Mouse (Mus musculus) MEL (cell line): ENCODE measurements at regions not wholly inside any gene's neighbourhood (a gene's known extent, or its start where the extent isn't known, plus 50 kb on each side); places are given as distances from the start of the nearest gene placed in this dataset.

Experiments
- DNase-seq: peaks from one replicate; pipeline ENCODE4 v3.0.0; 2011; ENCODE audit warnings: low read depth, low spot score
- H3K27ac ChIP-seq: 2 replicates; pipeline ENCODE4 v1.5.1; 2012; ENCODE audit warnings: low read depth, mild to moderate bottlenecking, control low read depth, low read length, moderate library complexity; ENCODE audit not compliant: control insufficient read depth
- H3K27me3 ChIP-seq, 2 experiments: fragments of 150-350 bp in 1 of 2; sonication (generic) in 1 of 2; 2 replicates each; pipeline ENCODE4 v1.6.1; 2012; ENCODE audit warnings: low read length in 2 of 2, mild to moderate bottlenecking in 2 of 2, improper control_type of control experiment in 1 of 2, moderate library complexity in 1 of 2; ENCODE audit not compliant: insufficient read depth in 2 of 2, control insufficient read depth in 1 of 2
- H3K36me3 ChIP-seq, 2 experiments: 2 replicates each; pipeline ENCODE4 v1.6.1; 2012 to 2014; ENCODE audit warnings: low read length in 2 of 2, improper control_type of control experiment in 1 of 2, inconsistent platforms in 1 of 2, mild to moderate bottlenecking in 1 of 2; ENCODE audit not compliant: insufficient read depth in 2 of 2, control insufficient read depth in 1 of 2
- H3K4me1 ChIP-seq, 2 experiments: fragments of 150-350 bp in 1 of 2; sonication (generic) in 1 of 2; 2 replicates each; pipeline ENCODE4 v1.6.1; 2012; ENCODE audit warnings: low read length in 2 of 2, improper control_type of control experiment in 1 of 2, mild to moderate bottlenecking in 1 of 2; ENCODE audit not compliant: insufficient read depth in 2 of 2, control insufficient read depth in 1 of 2
- H3K4me3 ChIP-seq, 2 experiments: fragments of 150-350 bp in 1 of 2; sonication (generic) in 1 of 2; 2 replicates each; pipeline ENCODE4 v1.5.1; 2012; ENCODE audit warnings: low read depth in 2 of 2, low read length in 2 of 2, mild to moderate bottlenecking in 2 of 2, moderate library complexity in 2 of 2, control low read depth in 1 of 2, improper control_type of control experiment in 1 of 2; ENCODE audit not compliant: control insufficient read depth in 1 of 2, insufficient read depth in 1 of 2
- H3K79me2 ChIP-seq: 2 replicates; pipeline ENCODE4 v1.6.1; 2012; ENCODE audit warnings: mild to moderate bottlenecking, low read length, moderate library complexity; ENCODE audit not compliant: control insufficient read depth, poor library complexity, insufficient read depth
- H3K9ac ChIP-seq: 2 replicates; pipeline ENCODE4 v1.6.1; 2012; ENCODE audit warnings: low read depth, mild to moderate bottlenecking, control low read depth, low read length, moderate library complexity; ENCODE audit not compliant: control insufficient read depth, poor library complexity, severe bottlenecking
- H3K9me3 ChIP-seq: fragments of 150-350 bp; sonication (generic); replicated peaks from 2 replicates; pipeline ENCODE4 v1.6.1; 2012; ENCODE audit warnings: mild to moderate bottlenecking, low read length, improper control_type of control experiment, moderate library complexity; ENCODE audit not compliant: insufficient read depth
- BHLHE40 ChIP-seq: IDR thresholded peaks from 2 replicates; pipeline ENCODE4 v1.6.1; 2012; ENCODE audit warnings: low read depth, mild to moderate bottlenecking, inconsistent platforms, low read length, improper control_type of control experiment, borderline replicate concordance
- CTCF ChIP-seq, 3 experiments: IDR thresholded peaks in 2 of 3; conservative IDR thresholded peaks in 1 of 3; 2 replicates each; pipeline ENCODE4 v1.5.1; 2011 to 2012; ENCODE audit warnings: low read length in 3 of 3, low read depth in 2 of 3, mild to moderate bottlenecking in 2 of 3, improper control_type of control experiment in 1 of 3, inconsistent platforms in 1 of 3, mixed read lengths in 1 of 3, moderate library complexity in 1 of 3; ENCODE audit not compliant: control insufficient read depth in 1 of 3, insufficient read depth in 1 of 3, poor library complexity in 1 of 3, severe bottlenecking in 1 of 3
- E2F4 ChIP-seq: IDR thresholded peaks from 2 replicates; pipeline ENCODE4 v1.6.1; 2011; ENCODE audit warnings: low read depth, low read length, improper control_type of control experiment, borderline replicate concordance
- EP300 ChIP-seq, 2 experiments: IDR thresholded peaks; 2 replicates each; pipeline ENCODE4 v1.6.1; 2011; ENCODE audit warnings: improper control_type of control experiment in 2 of 2, low read length in 2 of 2, low read depth in 1 of 2, mild to moderate bottlenecking in 1 of 2
- GABPA ChIP-seq: IDR thresholded peaks from 2 replicates; pipeline ENCODE4 v1.6.1; 2012; ENCODE audit warnings: low read depth, mild to moderate bottlenecking, inconsistent platforms, low read length, improper control_type of control experiment, moderate library complexity
- GATA1 ChIP-seq: IDR thresholded peaks from 2 replicates; pipeline ENCODE4 v1.6.1; 2011; ENCODE audit warnings: low read depth, low read length, improper control_type of control experiment
- JUND ChIP-seq: IDR thresholded peaks from 2 replicates; pipeline ENCODE4 v1.6.1; 2011; ENCODE audit warnings: low read depth, mild to moderate bottlenecking, improper control_type of control experiment, low read length
- KAT2A ChIP-seq: conservative IDR thresholded peaks from 2 replicates; pipeline ENCODE4 v1.6.1; 2012; ENCODE audit warnings: low read depth, low read length, improper control_type of control experiment, inconsistent platforms
- MAX ChIP-seq: IDR thresholded peaks from 2 replicates; pipeline ENCODE4 v1.6.1; 2011; ENCODE audit warnings: low read length, improper control_type of control experiment
- MAZ ChIP-seq: IDR thresholded peaks from 2 replicates; pipeline ENCODE4 v1.6.1; 2012; ENCODE audit warnings: low read depth, mild to moderate bottlenecking, inconsistent platforms, low read length, improper control_type of control experiment
- MEF2A ChIP-seq: IDR thresholded peaks from 2 replicates; pipeline ENCODE4 v1.6.1; 2014; ENCODE audit warnings: low read depth, mild to moderate bottlenecking, inconsistent platforms, low read length, improper control_type of control experiment; ENCODE audit not compliant: poor library complexity, insufficient replicate concordance, severe bottlenecking; ENCODE audit errors: extremely low read depth
- MXI1 ChIP-seq: IDR thresholded peaks from 2 replicates; pipeline ENCODE4 v1.6.1; 2011; ENCODE audit warnings: mild to moderate bottlenecking, low read depth, low read length, improper control_type of control experiment
- MYB ChIP-seq: IDR thresholded peaks from 2 replicates; pipeline ENCODE4 v1.6.1; 2011; ENCODE audit warnings: mild to moderate bottlenecking, low read depth, low read length, improper control_type of control experiment
- RAD21 ChIP-seq: IDR thresholded peaks from 2 replicates; pipeline ENCODE4 v1.6.1; 2011; ENCODE audit warnings: mild to moderate bottlenecking, low read depth, low read length, improper control_type of control experiment
- SMC3 ChIP-seq: IDR thresholded peaks from 2 replicates; pipeline ENCODE4 v1.6.1; 2011; ENCODE audit warnings: low read depth, low read length, improper control_type of control experiment
- TAL1 ChIP-seq: IDR thresholded peaks from 2 replicates; pipeline ENCODE4 v1.6.1; 2012; ENCODE audit warnings: mild to moderate bottlenecking, inconsistent platforms, low read length, moderate library complexity, mixed read lengths
- TCF12 ChIP-seq: IDR thresholded peaks from 2 replicates; pipeline ENCODE4 v1.6.1; 2014; ENCODE audit warnings: low read depth, mild to moderate bottlenecking, inconsistent platforms, low read length, improper control_type of control experiment, moderate library complexity
- USF1 ChIP-seq: IDR thresholded peaks from 2 replicates; pipeline ENCODE4 v1.6.1; 2014; ENCODE audit warnings: low read depth, mild to moderate bottlenecking, inconsistent platforms, low read length, improper control_type of control experiment, moderate library complexity
- ZKSCAN1 ChIP-seq: IDR thresholded peaks from 2 replicates; pipeline ENCODE4 v1.6.1; 2012; ENCODE audit warnings: low read depth, mild to moderate bottlenecking, inconsistent platforms, low read length, improper control_type of control experiment, moderate library complexity

DNA sequence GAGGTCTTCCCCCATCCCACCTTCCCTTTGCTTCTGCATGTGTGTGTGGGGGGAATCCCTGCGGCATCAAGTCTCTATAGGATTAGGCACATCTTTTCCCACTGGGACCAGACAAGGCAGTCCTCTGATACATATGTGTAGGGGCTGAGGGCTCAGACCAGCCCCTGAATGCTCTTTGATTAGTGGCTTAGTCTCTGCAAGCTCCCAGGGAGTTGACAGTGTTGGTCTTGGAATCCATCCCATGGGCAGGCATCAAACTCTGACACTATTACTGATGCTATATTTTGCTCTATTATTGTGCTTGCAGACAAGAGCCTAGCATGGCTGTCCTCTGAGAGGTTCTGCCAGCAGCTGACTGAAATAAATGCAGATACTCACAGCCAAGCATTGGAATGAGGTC, 209.5 kb upstream of the Rag2 start:
- no peaks in the 10 kb centered on the region for H3K4me1 ChIP-seq
- no peaks in the 10 kb centered on the region for H3K79me2 ChIP-seq
- no peak overlapping the region for H3K9ac ChIP-seq
- H3K27me3 ChIP-seq, result no peaks in the 10 kb centered on the region
- no peak overlapping the region for H3K4me3 ChIP-seq
- DNase-seq, result no peak
- TF ChIP-seq EP300 (IDR thresholded peaks at IDR 0.05; ENCODE audit: low read depth in 1 of 2, low read length in 2 of 2) (no peak), E2F4 (no peak), TAL1 (no peak), SMC3 (no peak), RAD21 (no peak), BHLHE40 (no peak), MXI1 (no peak), GABPA (no peak), CTCF (IDR thresholded peaks at IDR 0.05 in 2 of 3, conservative IDR thresholded peaks at IDR 0.05 in 1 of 3; ENCODE audit: control insufficient read depth in 1 of 3, insufficient read depth in 1 of 3, low read depth in 2 of 3, low read length in 3 of 3, poor library complexity in 1 of 3, severe bottlenecking in 1 of 3) (no peak), MEF2A (no peak), KAT2A (no peak), TCF12 (no peak), ZKSCAN1 (no peak), GATA1 (no peak), USF1 (no peak), MYB (no peak)
- TF ChIP-seq, all 39 proteins: peak for 0
- H3K36me3 ChIP-seq, result no peaks in the 10 kb centered on the region
- H3K9me3 ChIP-seq, result no peaks in the 10 kb centered on the region
- no peak overlapping the region for H3K27ac ChIP-seq

DNA sequence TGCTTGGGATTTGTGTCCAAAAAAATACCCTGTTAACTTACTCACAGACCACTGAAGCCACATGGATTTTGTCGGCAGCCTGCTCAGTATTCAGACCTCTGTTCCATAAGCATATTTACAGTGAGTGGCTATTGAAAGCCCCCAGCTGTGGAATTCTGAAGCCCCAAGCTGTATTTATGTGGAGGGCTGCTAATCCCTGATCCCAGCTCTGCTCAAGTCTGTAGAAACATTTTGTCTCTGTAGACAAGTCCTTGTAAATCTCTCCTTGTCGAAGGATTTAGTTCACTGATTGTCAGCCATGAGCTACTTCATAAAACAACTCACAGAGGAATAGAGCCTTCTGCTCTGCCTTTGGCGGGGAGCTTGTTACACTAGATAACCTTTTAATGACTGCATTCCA, 207.8 kb upstream of the Rag2 start:
- no peak for TF ChIP-seq MAZ
- TF ChIP-seq CTCF (IDR thresholded peaks at IDR 0.05 in 2 of 3, conservative IDR thresholded peaks at IDR 0.05 in 1 of 3; ENCODE audit: control insufficient read depth in 1 of 3, insufficient read depth in 1 of 3, low read depth in 2 of 3, low read length in 3 of 3, poor library complexity in 1 of 3, severe bottlenecking in 1 of 3), result no peak
- no peak for TF ChIP-seq JUND
- TF ChIP-seq MAX, result no peak
- no peak for DNase-seq
- Histone ChIP-seq H3K27me3 (no peaks in the 10 kb centered on the region), H3K4me1 (no peaks in the 10 kb centered on the region), H3K79me2 (no peaks in the 10 kb centered on the region), H3K9me3 (no peaks in the 10 kb centered on the region), H3K27ac (no peak overlapping the region), H3K9ac (no peak overlapping the region), H3K36me3 (no peaks in the 10 kb centered on the region), H3K4me3 (no peak overlapping the region)
